Mouse (Mus musculus) spleen, postnatal 10 days (tissue): ENCODE measurements around the gene Hnrnph1.

Experiments
- DNase-seq, 2 experiments: peaks; one replicate each; pipeline ENCODE4 v3.0.0; 2021 to 2022; ENCODE audit warnings: low spot score in 2 of 2

Gene Hnrnph1

GRCm38 (mm10) chr11:50373086-50373485 lies 3.7 kb upstream of the Hnrnph1 start:
- no peak for DNase-seq

- DNase-seq: no peak
Measured at GRCm38 (mm10) chr11:50373621-50374020, 3.2 kb upstream of the Hnrnph1 start.

GRCm38 (mm10) chr11:50374286-50375015 lies 2.3 kb upstream of the Hnrnph1 start:
- no peak for DNase-seq

GRCm38 (mm10) chr11:50375421-50375820 lies 1.4 kb upstream of the Hnrnph1 start:
- no peak for DNase-seq

- DNase-seq: no peak
Measured at GRCm38 (mm10) chr11:50376156-50376790, 517 bp upstream of the Hnrnph1 start.

GRCm38 (mm10) chr11:50377892-50378684 lies 1.3 kb downstream of the Hnrnph1 start:
- peak; percentile 89 to 92 for DNase-seq

GRCm38 (mm10) chr11:50379023-50379752 lies 2.4 kb downstream of the Hnrnph1 start:
- no peak for DNase-seq

GRCm38 (mm10) chr11:50381311-50381710 lies 4.5 kb downstream of the Hnrnph1 start:
- no peak for DNase-seq

GRCm38 (mm10) chr11:50387167-50387679 lies 10.4 kb downstream of the Hnrnph1 start:
- no peak for DNase-seq

- no peak for DNase-seq
Measured at GRCm38 (mm10) chr11:50387697-50388096, 10.9 kb downstream of the Hnrnph1 start.

- DNase-seq: no peak
Measured at GRCm38 (mm10) chr11:50388217-50388929, 11.6 kb downstream of the Hnrnph1 start.

- DNase-seq: no peak
Measured at GRCm38 (mm10) chr11:50389011-50389410, 12.2 kb downstream of the Hnrnph1 start.

GRCm38 (mm10) chr11:50389616-50390015 lies 12.8 kb downstream of the Hnrnph1 start:
- no peak for DNase-seq

- DNase-seq: no peak
Measured at GRCm38 (mm10) chr11:50391272-50391960, 14.6 kb downstream of the Hnrnph1 start.

- DNase-seq: no peak
Measured at GRCm38 (mm10) chr11:50393306-50393705, 16.5 kb downstream of the Hnrnph1 start.

GRCm38 (mm10) chr11:50394731-50395130 lies 17.9 kb downstream of the Hnrnph1 start:
- no peak for DNase-seq

- DNase-seq: no peak
Measured at GRCm38 (mm10) chr11:50396766-50397307, 20.0 kb downstream of the Hnrnph1 start.

GRCm38 (mm10) chr11:50397316-50397715 lies 20.5 kb downstream of the Hnrnph1 start:
- DNase-seq: no peak

GRCm38 (mm10) chr11:50398803-50399202 lies 22.0 kb downstream of the Hnrnph1 start:
- DNase-seq: no peak

- DNase-seq: no peak
Measured at GRCm38 (mm10) chr11:50402481-50402880, 25.7 kb downstream of the Hnrnph1 start.
